Comparison of ENCODE assay signal across 17 mouse cellular contexts in the genomic region with DNA sequence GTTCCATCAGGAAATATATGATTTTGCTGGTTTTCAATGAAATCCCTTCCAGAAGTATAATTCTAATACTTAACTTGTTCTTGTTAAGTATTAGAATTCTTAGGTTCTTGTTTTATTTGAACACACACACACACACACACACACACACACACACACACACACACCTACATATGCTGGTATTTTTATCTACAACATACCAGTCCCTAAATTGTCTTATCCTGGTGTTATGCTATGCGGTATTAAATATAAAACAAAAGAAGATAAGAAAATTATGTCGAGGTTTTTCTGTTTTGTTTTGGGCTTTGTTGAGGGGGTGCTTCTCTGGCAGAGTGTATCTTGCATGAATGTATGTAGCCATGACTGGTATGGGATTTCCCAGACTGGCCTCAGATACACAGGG.
"Had no signal": no experiment of that assay in that cellular context is flagged by ENCODE, and none has a peak within 500 bp of the region (broad histone marks: within the 10 kb centered on the region; RNA-seq: fewer than 3 reads in every experiment).

No protein-coding gene starts in this region.

- H3K27me3 ChIP-seq: stomach, embryonic 15.5 days had no signal

- DNase-seq: retina, postnatal 1 day; right cerebral cortex, adult 18-20 months; right cerebral cortex, postnatal 14 days; right cerebral cortex, postnatal 25 days; right cerebral cortex, postnatal 4 days; spleen, adult 18-20 months; thymus, adult 18-20 months; thymus, adult 2 months; thymus, postnatal 14 days; thymus, postnatal 25 days; thymus, postnatal 36 days; thymus, postnatal 4 days had no signal

- H3K36me3 ChIP-seq: neural tube, embryonic 12.5 days; neural tube, embryonic 13.5 days; neural tube, embryonic 15.5 days; stomach, embryonic 15.5 days had no signal

- H3K9ac ChIP-seq: neural tube, embryonic 12.5 days; neural tube, embryonic 13.5 days; neural tube, embryonic 15.5 days; stomach, embryonic 15.5 days had no signal

- H3K27ac ChIP-seq: neural tube, embryonic 12.5 days; neural tube, embryonic 13.5 days; neural tube, embryonic 15.5 days; stomach, embryonic 15.5 days; stomach, postnatal 0 days had no signal

- H3K4me2 ChIP-seq: neural tube, embryonic 12.5 days; neural tube, embryonic 13.5 days; neural tube, embryonic 15.5 days; stomach, embryonic 15.5 days had no signal

- H3K4me1 ChIP-seq: neural tube, embryonic 12.5 days; neural tube, embryonic 13.5 days; neural tube, embryonic 15.5 days; stomach, embryonic 15.5 days had no signal

- H3K9me3 ChIP-seq: neural tube, embryonic 12.5 days; neural tube, embryonic 13.5 days; neural tube, embryonic 15.5 days; stomach, embryonic 15.5 days had no signal

- H3K4me3 ChIP-seq: neural tube, embryonic 12.5 days; neural tube, embryonic 13.5 days; neural tube, embryonic 15.5 days; stomach, embryonic 15.5 days had no signal
